Mouse (Mus musculus) liver, embryonic 14.5 days (tissue): ENCODE measurements at regions not wholly inside any gene's neighbourhood (a gene's known extent, or its start where the extent isn't known, plus 50 kb on each side); places are given as distances from the start of the nearest gene placed in this dataset.

Source experiments
- ATAC-seq: fragments of 200-750 bp; cut with Nextera tagmentation; 2 replicates; pipeline ENCODE4 v1.8.0; 2017; ENCODE audit warnings: moderate number of reproducible peaks, mild to moderate bottlenecking, moderate library complexity; ENCODE audit not compliant: insufficient read depth
- DNase-seq, 3 experiments: peaks; one replicate each; pipeline ENCODE4 v3.0.0-alpha.2; 2012 to 2013; ENCODE audit warnings: low read depth in 3 of 3, low spot score in 3 of 3
- H3K27ac ChIP-seq: fragments of 300-500 bp; sonication (generic); 2 replicates; pipeline ENCODE4 v1.5.1; 2014; ENCODE audit warnings: moderate library complexity, mild to moderate bottlenecking, control low read depth, inconsistent platforms
- H3K27me3 ChIP-seq: fragments of 300-500 bp; sonication (generic); 2 replicates; pipeline ENCODE4 v1.6.1; 2014; ENCODE audit warnings: mild to moderate bottlenecking, low read length, moderate library complexity; ENCODE audit not compliant: control insufficient read depth, insufficient read depth
- H3K36me3 ChIP-seq: fragments of 300-500 bp; sonication (generic); replicated peaks from 2 replicates; pipeline ENCODE4 v1.6.1; 2014; ENCODE audit warnings: low read depth; ENCODE audit not compliant: control insufficient read depth, insufficient read depth
- H3K4me1 ChIP-seq, 2 experiments: fragments of 200-500 bp in 1 of 2; fragments of 300-500 bp in 1 of 2; sonication (generic) in 1 of 2; replicated peaks; 2 replicates each; pipeline ENCODE4 v1.6.1; 2012 to 2014; ENCODE audit warnings: antibody characterized with exemption in 1 of 2, inconsistent platforms in 1 of 2, low read length in 1 of 2; ENCODE audit not compliant: control insufficient read depth in 2 of 2, insufficient read depth in 2 of 2
- H3K4me2 ChIP-seq: fragments of 300-500 bp; sonication (generic); 2 replicates; pipeline ENCODE4 v1.6.1; 2014; ENCODE audit warnings: low read depth, mild to moderate bottlenecking, control low read depth, moderate library complexity
- H3K4me3 ChIP-seq, 2 experiments: fragments of 200-500 bp in 1 of 2; fragments of 300-500 bp in 1 of 2; sonication (generic) in 1 of 2; 2 replicates each; pipeline ENCODE4 v1.5.1; 2012 to 2014; ENCODE audit warnings: low read depth in 2 of 2, low read length in 2 of 2, mild to moderate bottlenecking in 2 of 2, control low read depth in 1 of 2, inconsistent platforms in 1 of 2, moderate library complexity in 1 of 2; ENCODE audit not compliant: insufficient read depth in 1 of 2
- H3K9ac ChIP-seq: fragments of 300-500 bp; sonication (generic); replicated peaks from 2 replicates; pipeline ENCODE4 v1.6.1; 2014; ENCODE audit warnings: mild to moderate bottlenecking, control low read depth, moderate library complexity
- H3K9me3 ChIP-seq: fragments of 300-500 bp; sonication (generic); 2 replicates; pipeline ENCODE4 v1.6.1; 2016; ENCODE audit warnings: low read length, mixed read lengths; ENCODE audit not compliant: control insufficient read depth
- CTCF ChIP-seq: IDR thresholded peaks from 2 replicates; pipeline ENCODE4 v1.5.1; 2016; ENCODE audit warnings: antibody characterized with exemption, low read depth, control low read depth
- EP300 ChIP-seq: IDR thresholded peaks from 2 replicates; pipeline ENCODE4 v1.6.1; 2016; ENCODE audit warnings: antibody characterized with exemption, low read depth
- WGBS: fragments of 180-500 bp; shearing (Covaris S2); extraction: QIAGEN DNeasy Blood & Tissue Kit; methylation state at CpG from one replicate; pipeline ENCODE4 v1.1.7; 2014; ENCODE audit not compliant: insufficient replicate concordance; 5-methylcytosine and 5-hydroxymethylcytosine counted together

DNA sequence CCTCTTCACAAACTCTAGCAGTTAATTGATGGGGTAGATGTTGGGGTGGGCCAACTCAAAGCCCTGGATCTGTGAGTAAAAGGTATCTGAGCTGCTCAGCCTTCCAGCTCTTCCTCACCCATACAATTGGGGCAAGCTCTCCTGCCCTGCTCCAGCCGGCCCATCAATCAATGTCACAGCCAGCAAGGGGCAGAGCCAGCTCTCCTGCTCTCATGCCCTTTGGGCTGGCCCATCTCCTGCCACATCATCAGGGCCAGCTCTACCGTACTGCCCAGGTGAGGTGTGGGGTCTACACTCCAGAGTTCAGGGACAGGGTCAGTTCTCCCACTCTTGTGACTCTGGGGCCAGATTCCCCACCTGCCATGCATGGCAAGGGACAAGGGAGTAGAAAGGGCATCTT lies 107.3 kb upstream of the 4930583I09Rik start:
- no peak overlapping the region for H3K4me3 ChIP-seq
- H3K27ac ChIP-seq: no peak overlapping the region
- ATAC-seq (no peak), DNase-seq (no peak)
- H3K36me3 ChIP-seq: no peaks in the 10 kb centered on the region
- TF ChIP-seq CTCF: no peak
- H3K4me2 ChIP-seq: no peak overlapping the region
- H3K9me3 ChIP-seq: no peaks in the 10 kb centered on the region
- H3K4me1 ChIP-seq: no peaks in the 10 kb centered on the region
- WGBS: 52% methylated on average over 2 of the region's 2 CpGs
- H3K9ac ChIP-seq: no peak overlapping the region
- H3K27me3 ChIP-seq: no peaks in the 10 kb centered on the region

DNA sequence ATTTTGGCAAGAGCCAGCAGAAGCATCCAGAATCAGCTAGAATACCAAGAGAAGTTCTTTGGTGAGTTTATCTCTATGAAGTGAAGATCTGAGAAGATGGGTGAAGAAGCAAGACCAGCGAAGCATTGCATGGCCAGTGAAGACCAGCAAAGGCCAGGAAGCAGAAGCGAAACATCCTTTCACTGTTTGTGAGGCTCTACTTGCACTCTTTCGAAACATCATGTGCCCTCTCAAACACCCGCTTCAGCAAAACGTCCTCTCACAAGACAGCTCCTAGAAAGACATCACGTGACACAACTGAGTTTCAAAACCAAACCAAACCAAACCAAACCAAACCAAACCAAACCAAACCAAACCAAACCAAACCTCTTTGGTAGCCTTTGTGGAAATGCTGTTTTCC lies 105.7 kb upstream of the 4930583I09Rik start:
- no peaks in the 10 kb centered on the region for H3K27me3 ChIP-seq
- no peak overlapping the region for H3K4me2 ChIP-seq
- H3K9me3 ChIP-seq: no peaks in the 10 kb centered on the region
- no peak overlapping the region for H3K27ac ChIP-seq
- no peak overlapping the region for H3K9ac ChIP-seq
- no peak overlapping the region for H3K4me3 ChIP-seq
- H3K4me1 ChIP-seq: no peaks in the 10 kb centered on the region
- DNase-seq (no peak), ATAC-seq (no peak)
- no peaks in the 10 kb centered on the region for H3K36me3 ChIP-seq
- TF ChIP-seq EP300: no peak
- 76% methylated on average over 6 of the region's 6 CpGs for whole genome bisulfite sequencing

DNA sequence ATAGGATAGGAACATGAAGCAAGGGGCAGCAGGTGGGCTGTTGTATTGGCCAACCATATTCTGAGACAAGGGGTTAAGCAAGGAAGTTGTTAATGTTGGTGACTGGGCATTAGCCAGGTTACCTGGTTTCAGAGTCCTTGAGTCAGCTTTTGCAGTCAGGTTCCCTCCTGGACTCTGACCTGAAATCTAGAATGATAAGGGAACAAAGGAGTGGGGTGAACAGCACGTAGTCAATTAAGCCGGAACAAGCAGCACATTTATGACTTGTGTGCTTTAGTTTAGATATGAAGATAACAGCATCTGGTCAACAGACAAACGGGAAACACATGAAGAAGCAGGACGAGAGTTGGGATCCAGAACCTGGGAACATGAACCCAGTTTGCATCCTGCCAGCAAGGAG lies 99.8 kb upstream of the 4930583I09Rik start:
- Histone ChIP-seq H3K27ac (no peak overlapping the region), H3K9me3 (no peaks in the 10 kb centered on the region), H3K4me1 (no peaks in the 10 kb centered on the region), H3K9ac (no peak overlapping the region), H3K36me3 (no peaks in the 10 kb centered on the region), H3K27me3 (no peaks in the 10 kb centered on the region), H3K4me3 (no peak overlapping the region), H3K4me2 (no peak overlapping the region)
- WGBS: 50% methylated on average over 4 of the region's 4 CpGs
- DNase-seq: no peak
- no peak for ATAC-seq
- TF ChIP-seq EP300 (no peak), CTCF (no peak)

DNA sequence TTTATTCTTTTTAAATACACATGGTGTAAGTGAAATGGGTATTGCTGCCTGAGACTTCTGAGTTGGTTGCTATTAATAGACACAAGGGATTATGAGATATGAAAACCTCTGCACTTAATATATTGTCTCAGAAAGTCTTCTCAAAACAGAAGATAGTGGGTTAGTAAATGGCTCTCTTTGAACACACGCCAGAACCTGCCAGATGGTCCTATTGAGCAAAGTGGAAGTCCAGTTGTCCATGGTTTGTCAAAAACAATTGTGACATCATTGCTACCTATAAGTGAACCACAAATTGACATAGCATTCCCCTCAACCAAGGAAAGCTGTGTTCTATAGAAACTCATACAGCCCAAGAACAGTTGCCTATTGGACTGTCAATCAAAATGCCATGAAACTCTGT lies 98.5 kb upstream of the 4930583I09Rik start:
- Histone ChIP-seq H3K9me3 (no peaks in the 10 kb centered on the region), H3K27ac (no peak overlapping the region)
- no peak for ATAC-seq

DNA sequence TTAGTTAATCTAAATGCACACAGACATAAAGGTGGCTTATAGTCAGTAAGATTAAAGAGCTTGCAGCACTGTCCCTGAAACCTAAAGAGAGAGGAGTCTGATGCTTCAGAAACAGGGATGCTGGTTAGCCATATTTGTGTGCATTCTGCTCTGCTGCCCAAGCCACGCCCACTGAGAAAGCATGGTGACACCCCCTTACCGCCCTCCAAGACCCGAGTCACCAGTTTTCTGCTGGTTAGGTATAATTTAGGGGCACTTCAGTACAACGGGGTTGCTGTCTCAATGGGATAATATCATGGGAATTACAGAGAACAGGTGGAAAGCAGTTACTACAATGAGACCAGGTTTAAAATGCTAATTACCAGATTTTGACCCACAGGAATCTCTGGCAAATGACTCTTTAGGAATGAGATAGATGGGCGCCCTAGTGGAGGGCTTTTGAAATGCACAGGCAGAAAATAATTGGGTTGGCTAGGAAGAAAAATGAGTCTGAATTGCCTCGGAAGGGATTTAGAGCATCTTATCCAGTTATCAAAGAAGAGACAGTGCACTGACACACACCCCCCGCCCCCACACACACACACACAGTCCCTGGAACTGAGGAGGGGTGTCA lies 95.1 kb upstream of the 4930583I09Rik start:
- H3K27me3 ChIP-seq: no peaks in the 10 kb centered on the region
- TF ChIP-seq EP300: no peak
- no peak for TF ChIP-seq CTCF
- WGBS: 40% methylated on average over 7 of the region's 7 CpGs
- DNase-seq (no peak), ATAC-seq (no peak)
- no peaks in the 10 kb centered on the region for H3K9me3 ChIP-seq
- no peaks in the 10 kb centered on the region for H3K36me3 ChIP-seq
- H3K4me1 ChIP-seq: no peaks in the 10 kb centered on the region
- no peak overlapping the region for H3K4me3 ChIP-seq
- H3K27ac ChIP-seq: no peak overlapping the region
- H3K4me2 ChIP-seq: no peak overlapping the region
- H3K9ac ChIP-seq: no peak overlapping the region

More for the DNA sequence above, 98.5 kb upstream of the 4930583I09Rik start:
- Histone ChIP-seq H3K4me3 (no peak overlapping the region), H3K9ac (no peak overlapping the region), H3K36me3 (no peaks in the 10 kb centered on the region), H3K27me3 (no peaks in the 10 kb centered on the region), H3K4me1 (no peaks in the 10 kb centered on the region), H3K4me2 (no peak overlapping the region)
- no peak for TF ChIP-seq CTCF
- TF ChIP-seq EP300: no peak
- DNase-seq: no peak
- 58% methylated on average over 1 of the region's 1 CpGs for WGBS
